Mouse (Mus musculus): ENCODE measurements around the gene Paics. TPM values are rescaled to one million over a fixed set of nuclear protein-coding genes. Genes with fewer than 3 reads are reported as not detected.
"Not testable (repeated sequence)": the region's sequence is repeated elsewhere in the genome, so short reads cannot be mapped to it uniquely, and the experiment has no call there.

Gene Paics
- polyA plus RNA-seq, 1 experiment, result 69.9 TPM

DNA sequence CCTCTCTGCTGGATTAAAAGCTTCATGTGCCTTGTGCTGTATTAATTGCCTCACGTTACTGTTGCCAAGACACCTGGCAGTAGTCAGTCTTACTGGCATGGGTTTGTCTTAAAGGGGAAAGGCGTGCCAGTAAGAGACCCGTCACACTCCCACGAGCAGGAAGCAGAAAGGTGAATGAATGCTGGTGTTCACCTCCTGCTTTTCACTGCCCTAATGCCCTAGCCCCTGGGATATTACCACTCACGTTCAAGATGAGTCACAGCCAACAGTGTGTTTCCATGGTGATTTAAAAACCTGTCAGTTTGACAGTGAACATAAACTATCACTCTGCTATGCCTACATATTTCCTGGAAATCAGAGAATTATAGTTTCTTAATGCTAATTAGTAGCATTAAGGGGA is 18.1 kb downstream of the Paics start:
- Histone ChIP-seq H3K27me3 (ENCODE audit: control insufficient read depth, insufficient read depth, insufficient read length) (no peaks in the 10 kb centered on the region), H3K4me2 (ENCODE audit: low read depth) (no peak overlapping the region), H3K79me2 (ENCODE audit: control insufficient read depth, insufficient read depth) (peaks cover 3% of the 10 kb centered on the region), H3K4me3 (no peak overlapping the region), H3K36me3 (ENCODE audit: control insufficient read depth, insufficient read depth) (peaks cover 23% of the 10 kb centered on the region), H3ac (ENCODE audit: control insufficient read depth, insufficient read length) (no peak overlapping the region)
- TF ChIP-seq TCF12 (IDR thresholded peaks at IDR 0.05; ENCODE audit: insufficient read depth, poor library complexity, severe bottlenecking) (no peak), E2F4 (IDR thresholded peaks at IDR 0.05; ENCODE audit: insufficient read depth) (no peak), SRF (IDR thresholded peaks at IDR 0.05; ENCODE audit: control insufficient read depth, insufficient read length, low read depth) (no peak), TCF3 (IDR thresholded peaks at IDR 0.05; ENCODE audit: insufficient read length, low read depth) (no peak), MAX (IDR thresholded peaks at IDR 0.05; ENCODE audit: low read depth) (no peak), REST (IDR thresholded peaks at IDR 0.05; ENCODE audit: insufficient read depth, insufficient read length) (no peak), MYOD1 (IDR thresholded peaks at IDR 0.05; ENCODE audit: control insufficient read depth in 1 of 3, insufficient read length in 2 of 3, low read depth in 2 of 3) (no peak), USF1 (IDR thresholded peaks at IDR 0.05; ENCODE audit: low read depth) (no peak)

- not testable (repeated sequence) for H3K4me2 ChIP-seq (ENCODE audit: low read depth); H3ac ChIP-seq (ENCODE audit: control insufficient read depth, insufficient read length); H3K27me3 ChIP-seq (ENCODE audit: control insufficient read depth, insufficient read depth, insufficient read length); H3K4me3 ChIP-seq
- peaks cover 21% of the 10 kb centered on the region for H3K79me2 ChIP-seq (ENCODE audit: control insufficient read depth, insufficient read depth)
- H3K36me3 ChIP-seq (ENCODE audit: control insufficient read depth, insufficient read depth), result peaks cover 12% of the 10 kb centered on the region
Measured at GRCm38 (mm10) chr5:76971115-76971514, 20.0 kb downstream of the Paics start.

GRCm38 (mm10) chr5:76973488-76973887 is 22.4 kb downstream of the Paics start:
- H3K4me3 ChIP-seq, result peak overlapping the region; percentile 99
- TF ChIP-seq E2F4 (IDR thresholded peaks at IDR 0.05; ENCODE audit: insufficient read depth) (no peak), TCF3 (IDR thresholded peaks at IDR 0.05; ENCODE audit: insufficient read length, low read depth) (no peak), REST (IDR thresholded peaks at IDR 0.05; ENCODE audit: insufficient read depth, insufficient read length) (no peak), MYOG (IDR thresholded peaks at IDR 0.05; ENCODE audit: control insufficient read depth in 1 of 3, insufficient read depth in 1 of 3, insufficient read length in 2 of 3, low read depth in 2 of 3) (no peak), MYOD1 (IDR thresholded peaks at IDR 0.05; ENCODE audit: control insufficient read depth in 1 of 3, insufficient read length in 2 of 3, low read depth in 2 of 3) (no peak), CEBPB (IDR thresholded peaks at IDR 0.05; ENCODE audit: insufficient read depth, poor library complexity, severe bottlenecking) (no peak)
- no peak overlapping the region for H3ac ChIP-seq (ENCODE audit: control insufficient read depth, insufficient read length)
- H3K79me2 ChIP-seq (ENCODE audit: control insufficient read depth, insufficient read depth), result peaks cover 27% of the 10 kb centered on the region
- H3K4me2 ChIP-seq (ENCODE audit: low read depth), result peak overlapping the region; percentile 85
- peaks cover 18% of the 10 kb centered on the region for H3K36me3 ChIP-seq (ENCODE audit: control insufficient read depth, insufficient read depth)
- no peaks in the 10 kb centered on the region for H3K27me3 ChIP-seq (ENCODE audit: control insufficient read depth, insufficient read depth, insufficient read length)

DNA sequence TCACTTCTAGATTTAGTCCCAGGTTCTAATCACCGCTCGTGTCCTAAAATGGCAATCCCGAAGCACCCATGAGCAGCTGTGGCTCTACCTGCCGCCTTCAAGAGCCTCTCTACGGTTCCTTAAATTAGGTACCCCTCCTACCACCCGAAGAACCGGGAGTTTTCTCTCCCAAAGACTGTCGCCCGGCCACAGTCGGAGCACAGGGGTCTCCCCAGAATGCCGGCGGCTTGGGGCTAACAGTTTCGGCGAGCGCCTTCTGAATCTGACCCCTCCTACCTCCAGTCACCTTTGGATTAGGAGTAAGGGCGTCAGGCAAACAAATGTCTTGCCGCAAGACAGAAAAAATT is 23.1 kb downstream of the Paics start:
- Histone ChIP-seq H3K36me3 (ENCODE audit: control insufficient read depth, insufficient read depth) (peaks cover 18% of the 10 kb centered on the region), H3K4me2 (ENCODE audit: low read depth) (peak overlapping the region; percentile 85), H3K79me2 (ENCODE audit: control insufficient read depth, insufficient read depth) (peaks cover 27% of the 10 kb centered on the region), H3K27me3 (ENCODE audit: control insufficient read depth, insufficient read depth, insufficient read length) (no peaks in the 10 kb centered on the region), H3ac (ENCODE audit: control insufficient read depth, insufficient read length) (peak overlapping the region; percentile 84), H3K4me3 (peak overlapping the region; percentile 99)
- TF ChIP-seq MYOG (IDR thresholded peaks at IDR 0.05; ENCODE audit: control insufficient read depth in 1 of 3, insufficient read depth in 1 of 3, insufficient read length in 2 of 3, low read depth in 2 of 3) (no peak), TCF12 (IDR thresholded peaks at IDR 0.05; ENCODE audit: insufficient read depth, poor library complexity, severe bottlenecking) (no peak), E2F4 (IDR thresholded peaks at IDR 0.05; ENCODE audit: insufficient read depth) (no peak), TCF3 (IDR thresholded peaks at IDR 0.05; ENCODE audit: insufficient read length, low read depth) (no peak), CEBPB (IDR thresholded peaks at IDR 0.05; ENCODE audit: insufficient read depth, poor library complexity, severe bottlenecking) (no peak), REST (IDR thresholded peaks at IDR 0.05; ENCODE audit: insufficient read depth, insufficient read length) (no peak), POLR2AphosphoS2 (IDR thresholded peaks at IDR 0.05; ENCODE audit: insufficient read length, low read depth) (no peak), MAX (IDR thresholded peaks at IDR 0.05; ENCODE audit: low read depth) (no peak), USF1 (IDR thresholded peaks at IDR 0.05; ENCODE audit: low read depth) (no peak), POLR2A (IDR thresholded peaks at IDR 0.05; ENCODE audit: insufficient read length, low read depth) (no peak), MYOD1 (IDR thresholded peaks at IDR 0.05; ENCODE audit: control insufficient read depth in 1 of 3, insufficient read length in 2 of 3, low read depth in 2 of 3) (no peak), SRF (IDR thresholded peaks at IDR 0.05; ENCODE audit: control insufficient read depth, insufficient read length, low read depth) (no peak)

- Histone ChIP-seq H3K36me3 (ENCODE audit: control insufficient read depth, insufficient read depth) (peaks cover 19% of the 10 kb centered on the region), H3K4me3 (peak within 1 kb of the TSS; percentile 99), H3K4me2 (ENCODE audit: low read depth) (peak within 1 kb of the TSS; percentile 85), H3ac (ENCODE audit: control insufficient read depth, insufficient read length) (peak within 1 kb of the TSS; percentile 84), H3K27me3 (ENCODE audit: control insufficient read depth, insufficient read depth, insufficient read length) (no peaks in the 10 kb centered on the region), H3K79me2 (ENCODE audit: control insufficient read depth, insufficient read depth) (peaks cover 27% of the 10 kb centered on the region)
- TF ChIP-seq SRF (IDR thresholded peaks at IDR 0.05; ENCODE audit: control insufficient read depth, insufficient read length, low read depth) (no peak), USF1 (IDR thresholded peaks at IDR 0.05; ENCODE audit: low read depth) (no peak), MAX (IDR thresholded peaks at IDR 0.05; ENCODE audit: low read depth) (no peak), POLR2AphosphoS2 (IDR thresholded peaks at IDR 0.05; ENCODE audit: insufficient read length, low read depth) (peak; percentile 85), TCF12 (IDR thresholded peaks at IDR 0.05; ENCODE audit: insufficient read depth, poor library complexity, severe bottlenecking) (no peak), POLR2A (IDR thresholded peaks at IDR 0.05; ENCODE audit: insufficient read length, low read depth) (peak; percentile 72), E2F4 (IDR thresholded peaks at IDR 0.05; ENCODE audit: insufficient read depth) (no peak)
Measured at GRCm38 (mm10) chr5:76974554-76975285, 23.6 kb downstream of the Paics start, which contains the start of gene Srp72. Srp72 (plus strand) TSS chr5:76974683.
